Mouse (Mus musculus) embryonic facial prominence, embryonic 10.5 days (tissue): ENCODE measurements around the gene Mydgf. TPM values are rescaled to one million over a fixed set of nuclear protein-coding genes. Genes with fewer than 3 reads are reported as not detected.

Experiments used
- DNase-seq: peaks from one replicate; pipeline ENCODE4 v3.0.0-alpha.2; 2017; ENCODE audit warnings: low spot score
- H3K27ac ChIP-seq: fragments of 300-500 bp; sonication (generic); replicated peaks from 2 replicates; pipeline ENCODE4 v1.5.1; 2016; ENCODE audit warnings: mild to moderate bottlenecking
- H3K27me3 ChIP-seq: fragments of 300-500 bp; sonication (generic); replicated peaks from 2 replicates; pipeline ENCODE4 v1.6.1; 2016; ENCODE audit warnings: low read depth, mild to moderate bottlenecking; ENCODE audit not compliant: poor library complexity, severe bottlenecking
- H3K36me3 ChIP-seq: fragments of 300-500 bp; sonication (generic); replicated peaks from 2 replicates; pipeline ENCODE4 v1.6.1; 2016; ENCODE audit warnings: mild to moderate bottlenecking, moderate library complexity
- H3K4me1 ChIP-seq: fragments of 300-500 bp; sonication (generic); 2 replicates; pipeline ENCODE4 v1.6.1; 2016
- H3K4me3 ChIP-seq: fragments of 300-500 bp; sonication (generic); 2 replicates; pipeline ENCODE4 v1.5.1; 2016; ENCODE audit warnings: mild to moderate bottlenecking, moderate library complexity
- H3K9me3 ChIP-seq: fragments of 300-500 bp; sonication (generic); 2 replicates; pipeline ENCODE4 v1.6.1; 2016; ENCODE audit warnings: mild to moderate bottlenecking
- WGBS: fragments of 180-500 bp; shearing (Covaris S2); methylation state at CpG from one replicate; pipeline ENCODE4 v1.1.7; 2016; 5-methylcytosine and 5-hydroxymethylcytosine counted together
- polyA plus RNA-seq: library from polyadenylated mRNA; unstranded; fragments of >200 nt; fragmentation: Nextera tagmentation; extraction: Ambion mirVana; gene quantifications from 2 replicates; pipeline ENCODE4 v1.2.1, GENCODE M21; 2016

Mydgf gene
- 71.0 and 71.3 TPM in 2 replicates for polyA plus RNA-seq

- peaks cover 37% of the 10 kb centered on the region for H3K4me1 ChIP-seq
- WGBS, result under 1% methylated on average over 47 of the region's 47 CpGs
- H3K9me3 ChIP-seq, result no peaks in the 10 kb centered on the region
- peak; percentile 97 for DNase-seq
- H3K36me3 ChIP-seq, result peaks cover 60% of the 10 kb centered on the region
- peak within 1 kb of the TSS; percentile 89 for H3K27ac ChIP-seq
- no peaks in the 10 kb centered on the region for H3K27me3 ChIP-seq
- peak within 1 kb of the TSS; percentile 91 for H3K4me3 ChIP-seq
Observed at GRCm38 (mm10) chr17:56183658-56184103, at the start of gene Mydgf. Mydgf (minus strand) TSS chr17:56183920.

- Histone ChIP-seq H3K27me3 (no peaks in the 10 kb centered on the region; the same call in 1 of the 2 replicates), H3K4me3 (peak overlapping the region; percentile 8; the same call in 1 of the 2 replicates), H3K36me3 (no peaks in the 10 kb centered on the region), H3K9me3 (no peaks in the 10 kb centered on the region), H3K27ac (no peak overlapping the region), H3K4me1 (peaks cover 21% of the 10 kb centered on the region)
- 53% methylated on average over 8 of the region's 8 CpGs for WGBS
- no peak for DNase-seq
Observed at GRCm38 (mm10) chr17:56233389-56233788, 49.7 kb upstream of the Mydgf start.

- Histone ChIP-seq H3K4me3 (no peak overlapping the region), H3K4me1 (peaks cover 11% of the 10 kb centered on the region), H3K9me3 (no peaks in the 10 kb centered on the region), H3K27ac (no peak overlapping the region), H3K27me3 (no peaks in the 10 kb centered on the region; the same call in 1 of the 2 replicates), H3K36me3 (no peaks in the 10 kb centered on the region)
- no peak for DNase-seq
- 66% methylated on average over 10 of the region's 10 CpGs for WGBS
Observed at GRCm38 (mm10) chr17:56229943-56230342, 46.2 kb upstream of the Mydgf start.

- H3K36me3 ChIP-seq, result no peaks in the 10 kb centered on the region
- no peaks in the 10 kb centered on the region; the same call in 1 of the 2 replicates for H3K27me3 ChIP-seq
- no peak for DNase-seq
- H3K4me1 ChIP-seq, result no peaks in the 10 kb centered on the region
- H3K4me3 ChIP-seq, result no peak overlapping the region
- H3K9me3 ChIP-seq, result no peaks in the 10 kb centered on the region
- H3K27ac ChIP-seq, result no peak overlapping the region
- WGBS, result 74% methylated on average over 3 of the region's 3 CpGs
Observed at GRCm38 (mm10) chr17:56226566-56226965, 42.8 kb upstream of the Mydgf start.

GRCm38 (mm10) chr17:56224916-56225315 lies 41.2 kb upstream of the Mydgf start:
- Histone ChIP-seq H3K4me3 (no peak overlapping the region), H3K9me3 (no peaks in the 10 kb centered on the region), H3K27ac (no peak overlapping the region), H3K4me1 (peaks cover 6% of the 10 kb centered on the region), H3K27me3 (no peaks in the 10 kb centered on the region; the same call in 1 of the 2 replicates), H3K36me3 (no peaks in the 10 kb centered on the region)
- no peak for DNase-seq
- 57% methylated on average over 1 of the region's 1 CpGs for WGBS

GRCm38 (mm10) chr17:56219805-56220204 lies 36.1 kb upstream of the Mydgf start:
- H3K4me1 ChIP-seq, result peaks cover 42% of the 10 kb centered on the region
- peak overlapping the region; percentile 86 for H3K4me3 ChIP-seq
- 63% methylated on average over 3 of the region's 3 CpGs for WGBS
- H3K27me3 ChIP-seq, result no peaks in the 10 kb centered on the region
- no peak overlapping the region for H3K27ac ChIP-seq
- DNase-seq, result no peak
- peaks cover 13% of the 10 kb centered on the region for H3K36me3 ChIP-seq
- H3K9me3 ChIP-seq, result no peaks in the 10 kb centered on the region

GRCm38 (mm10) chr17:56219251-56219650 lies 35.5 kb upstream of the Mydgf start:
- H3K27ac ChIP-seq, result peak overlapping the region; percentile 94
- peaks cover 42% of the 10 kb centered on the region for H3K4me1 ChIP-seq
- no peaks in the 10 kb centered on the region for H3K9me3 ChIP-seq
- H3K36me3 ChIP-seq, result peaks cover 19% of the 10 kb centered on the region
- 47% methylated on average over 12 of the region's 12 CpGs for WGBS
- no peak for DNase-seq
- H3K4me3 ChIP-seq, result peak overlapping the region; percentile 86
- no peaks in the 10 kb centered on the region for H3K27me3 ChIP-seq

GRCm38 (mm10) chr17:56218377-56219191 lies 34.9 kb upstream of the Mydgf start, which contains the start of gene Dpp9:
Dpp9 (minus strand) TSS chr17:56218905.
- Histone ChIP-seq H3K27me3 (no peaks in the 10 kb centered on the region), H3K36me3 (peaks cover 19% of the 10 kb centered on the region), H3K9me3 (no peaks in the 10 kb centered on the region), H3K4me3 (peak within 1 kb of the TSS; percentile 86), H3K27ac (peak within 1 kb of the TSS; percentile 94), H3K4me1 (peaks cover 42% of the 10 kb centered on the region)
- peak; percentile 93 for DNase-seq
- WGBS, result under 1% methylated on average over 78 of the region's 78 CpGs

- Histone ChIP-seq H3K4me1 (peaks cover 42% of the 10 kb centered on the region), H3K4me3 (peak overlapping the region; percentile 86), H3K36me3 (peaks cover 25% of the 10 kb centered on the region), H3K9me3 (no peaks in the 10 kb centered on the region), H3K27me3 (no peaks in the 10 kb centered on the region), H3K27ac (peak overlapping the region; percentile 94)
- no peak for DNase-seq
- WGBS, result 65% methylated on average over 13 of the region's 13 CpGs
Observed at GRCm38 (mm10) chr17:56217670-56218069, 34.0 kb upstream of the Mydgf start.

- 81% methylated on average over 1 of the region's 1 CpGs for WGBS
- H3K27ac ChIP-seq, result no peak overlapping the region
- DNase-seq, result no peak
- H3K27me3 ChIP-seq, result no peaks in the 10 kb centered on the region
- H3K4me1 ChIP-seq, result peaks cover 30% of the 10 kb centered on the region
- H3K4me3 ChIP-seq, result no peak overlapping the region
- peaks cover 60% of the 10 kb centered on the region for H3K36me3 ChIP-seq
- no peaks in the 10 kb centered on the region for H3K9me3 ChIP-seq
Observed at GRCm38 (mm10) chr17:56214229-56214628, 30.5 kb upstream of the Mydgf start.

GRCm38 (mm10) chr17:56212676-56213075 lies 29.0 kb upstream of the Mydgf start:
- Histone ChIP-seq H3K4me3 (no peak overlapping the region), H3K4me1 (peaks cover 18% of the 10 kb centered on the region), H3K9me3 (no peaks in the 10 kb centered on the region), H3K27me3 (no peaks in the 10 kb centered on the region), H3K36me3 (peaks cover 75% of the 10 kb centered on the region), H3K27ac (no peak overlapping the region)
- WGBS, result 70% methylated on average over 6 of the region's 6 CpGs
- no peak for DNase-seq

GRCm38 (mm10) chr17:56211090-56211489 lies 27.4 kb upstream of the Mydgf start:
- Histone ChIP-seq H3K4me1 (peaks cover 2% of the 10 kb centered on the region), H3K36me3 (peaks cover 89% of the 10 kb centered on the region), H3K4me3 (no peak overlapping the region), H3K9me3 (no peaks in the 10 kb centered on the region), H3K27me3 (no peaks in the 10 kb centered on the region), H3K27ac (no peak overlapping the region)
- DNase-seq, result no peak
- WGBS, result 94% methylated on average over 2 of the region's 2 CpGs

- no peak overlapping the region for H3K27ac ChIP-seq
- DNase-seq, result no peak
- no peak overlapping the region for H3K4me3 ChIP-seq
- no peaks in the 10 kb centered on the region for H3K9me3 ChIP-seq
- H3K4me1 ChIP-seq, result no peaks in the 10 kb centered on the region
- WGBS, result 93% methylated on average over 3 of the region's 3 CpGs
- H3K27me3 ChIP-seq, result no peaks in the 10 kb centered on the region
- peaks cover 94% of the 10 kb centered on the region for H3K36me3 ChIP-seq
Observed at GRCm38 (mm10) chr17:56208821-56209220, 25.1 kb upstream of the Mydgf start.
